Mouse (Mus musculus): ENCODE results near the gene C330021F23Rik. TPM values are rescaled to one million over a fixed set of nuclear protein-coding genes. Genes with fewer than 3 reads are reported as not detected.

C330021F23Rik gene
- polyA plus RNA-seq, 1 experiment from 2014 or later, result 0.70 TPM

GRCm38 (mm10) chr8:3598054-3598453, 30.3 kb downstream of the C330021F23Rik start:
- Histone ChIP-seq H3K9me3 (ENCODE audit: control insufficient read depth, low read length) (no peaks in the 10 kb centered on the region), H3K4me3 (replicated peaks; ENCODE audit: low read depth, low read length) (no peak overlapping the region), H3K4me2 (ENCODE audit: low read length) (no peak overlapping the region), H3K9ac (replicated peaks; ENCODE audit: low read length) (no peak overlapping the region), H3K36me3 (ENCODE audit: control insufficient read depth, insufficient read depth, low read length) (peaks cover 52% of the 10 kb centered on the region), H3K4me1 (ENCODE audit: control insufficient read depth, insufficient read depth, low read length) (no peaks in the 10 kb centered on the region), H3K27ac (replicated peaks; ENCODE audit: low read depth, low read length) (no peak overlapping the region), H3K27me3 (ENCODE audit: control insufficient read depth, insufficient read depth, low read length) (no peaks in the 10 kb centered on the region)
- WGBS, result 80% methylated on average over 3 of the region's 3 CpGs
- ATAC-seq (ENCODE audit: low FRiP score, low TSS enrichment), result no peak
- no peak for DNase-seq

GRCm38 (mm10) chr8:3599219-3599618, 31.4 kb downstream of the C330021F23Rik start:
- no peak overlapping the region for H3K9ac ChIP-seq (replicated peaks; ENCODE audit: low read length)
- ATAC-seq (ENCODE audit: low FRiP score, low TSS enrichment), result no peak
- WGBS, result 100% methylated on average over 1 of the region's 1 CpGs

GRCm38 (mm10) chr8:3600401-3600800, 32.6 kb downstream of the C330021F23Rik start:
- H3K9ac ChIP-seq (replicated peaks; ENCODE audit: low read length), result no peak overlapping the region
- H3K4me1 ChIP-seq (ENCODE audit: control insufficient read depth, insufficient read depth, low read length), result no peaks in the 10 kb centered on the region
- H3K4me2 ChIP-seq (ENCODE audit: low read length), result no peak overlapping the region
- H3K4me3 ChIP-seq (replicated peaks; ENCODE audit: low read depth, low read length), result no peak overlapping the region
- H3K9me3 ChIP-seq (ENCODE audit: control insufficient read depth, low read length), result no peaks in the 10 kb centered on the region
- H3K36me3 ChIP-seq (ENCODE audit: control insufficient read depth, insufficient read depth, low read length), result peaks cover 74% of the 10 kb centered on the region
- ATAC-seq (ENCODE audit: low FRiP score, low TSS enrichment), result no peak
- DNase-seq, result no peak
- WGBS, result 95% methylated on average over 6 of the region's 6 CpGs
- H3K27ac ChIP-seq (replicated peaks; ENCODE audit: low read depth, low read length), result no peak overlapping the region
- no peaks in the 10 kb centered on the region for H3K27me3 ChIP-seq (ENCODE audit: control insufficient read depth, insufficient read depth, low read length)

More at GRCm38 (mm10) chr8:3599219-3599618, 31.4 kb downstream of the C330021F23Rik start:
- no peaks in the 10 kb centered on the region for H3K27me3 ChIP-seq (ENCODE audit: control insufficient read depth, insufficient read depth, low read length)
- DNase-seq, result no peak
- H3K36me3 ChIP-seq (ENCODE audit: control insufficient read depth, insufficient read depth, low read length), result peaks cover 64% of the 10 kb centered on the region
- no peak overlapping the region for H3K27ac ChIP-seq (replicated peaks; ENCODE audit: low read depth, low read length)
- no peak overlapping the region for H3K4me3 ChIP-seq (replicated peaks; ENCODE audit: low read depth, low read length)
- no peaks in the 10 kb centered on the region for H3K9me3 ChIP-seq (ENCODE audit: control insufficient read depth, low read length)
- no peak overlapping the region for H3K4me2 ChIP-seq (ENCODE audit: low read length)
- H3K4me1 ChIP-seq (ENCODE audit: control insufficient read depth, insufficient read depth, low read length), result no peaks in the 10 kb centered on the region

- Histone ChIP-seq H3K4me2 (ENCODE audit: low read length) (no peak overlapping the region), H3K9ac (replicated peaks; ENCODE audit: low read length) (no peak overlapping the region), H3K4me3 (replicated peaks; ENCODE audit: low read depth, low read length) (no peak overlapping the region), H3K27ac (replicated peaks; ENCODE audit: low read depth, low read length) (no peak overlapping the region), H3K9me3 (ENCODE audit: control insufficient read depth, low read length) (no peaks in the 10 kb centered on the region), H3K36me3 (ENCODE audit: control insufficient read depth, insufficient read depth, low read length) (peaks cover 96% of the 10 kb centered on the region), H3K27me3 (ENCODE audit: control insufficient read depth, insufficient read depth, low read length) (no peaks in the 10 kb centered on the region), H3K4me1 (ENCODE audit: control insufficient read depth, insufficient read depth, low read length) (no peaks in the 10 kb centered on the region)
- DNase-seq, result no peak
- WGBS, result 84% methylated on average over 13 of the region's 13 CpGs
- ATAC-seq (ENCODE audit: low FRiP score, low TSS enrichment), result no peak
Observed at GRCm38 (mm10) chr8:3603439-3603838, 35.6 kb downstream of the C330021F23Rik start.

GRCm38 (mm10) chr8:3606593-3606992, 38.8 kb downstream of the C330021F23Rik start:
- DNase-seq, result no peak
- no peaks in the 10 kb centered on the region for H3K27me3 ChIP-seq (ENCODE audit: control insufficient read depth, insufficient read depth, low read length)
- 93% methylated on average over 16 of the region's 16 CpGs for WGBS
- no peak overlapping the region for H3K27ac ChIP-seq (replicated peaks; ENCODE audit: low read depth, low read length)
- no peak overlapping the region for H3K4me3 ChIP-seq (replicated peaks; ENCODE audit: low read depth, low read length)
- ATAC-seq (ENCODE audit: low FRiP score, low TSS enrichment), result no peak
- H3K4me1 ChIP-seq (ENCODE audit: control insufficient read depth, insufficient read depth, low read length), result no peaks in the 10 kb centered on the region
- no peaks in the 10 kb centered on the region for H3K9me3 ChIP-seq (ENCODE audit: control insufficient read depth, low read length)
- H3K9ac ChIP-seq (replicated peaks; ENCODE audit: low read length), result no peak overlapping the region
- no peak overlapping the region for H3K4me2 ChIP-seq (ENCODE audit: low read length)
- peaks cover 98% of the 10 kb centered on the region for H3K36me3 ChIP-seq (ENCODE audit: control insufficient read depth, insufficient read depth, low read length)

- DNase-seq, result no peak
- Histone ChIP-seq H3K4me3 (replicated peaks; ENCODE audit: low read depth, low read length) (no peak overlapping the region), H3K36me3 (ENCODE audit: control insufficient read depth, insufficient read depth, low read length) (peaks cover 98% of the 10 kb centered on the region), H3K9ac (replicated peaks; ENCODE audit: low read length) (no peak overlapping the region), H3K4me2 (ENCODE audit: low read length) (no peak overlapping the region), H3K4me1 (ENCODE audit: control insufficient read depth, insufficient read depth, low read length) (no peaks in the 10 kb centered on the region), H3K27me3 (ENCODE audit: control insufficient read depth, insufficient read depth, low read length) (no peaks in the 10 kb centered on the region), H3K9me3 (ENCODE audit: control insufficient read depth, low read length) (no peaks in the 10 kb centered on the region), H3K27ac (replicated peaks; ENCODE audit: low read depth, low read length) (no peak overlapping the region)
- 86% methylated on average over 7 of the region's 7 CpGs for WGBS
- no peak for ATAC-seq (ENCODE audit: low FRiP score, low TSS enrichment)
Observed at GRCm38 (mm10) chr8:3607822-3608221, 40.0 kb downstream of the C330021F23Rik start.

- ATAC-seq (ENCODE audit: low FRiP score, low TSS enrichment), result no peak
Observed at GRCm38 (mm10) chr8:3609046-3609815, 41.4 kb downstream of the C330021F23Rik start.

GRCm38 (mm10) chr8:3609816-3610150, 42.0 kb downstream of the C330021F23Rik start:
- no peak for ATAC-seq (ENCODE audit: low FRiP score, low TSS enrichment)
- no peaks in the 10 kb centered on the region for H3K4me1 ChIP-seq (ENCODE audit: control insufficient read depth, insufficient read depth, low read length)
- H3K27ac ChIP-seq (replicated peaks; ENCODE audit: low read depth, low read length), result no peak overlapping the region
- no peak overlapping the region for H3K4me3 ChIP-seq (replicated peaks; ENCODE audit: low read depth, low read length)
- no peak overlapping the region for H3K4me2 ChIP-seq (ENCODE audit: low read length)
- WGBS, result 87% methylated on average over 6 of the region's 6 CpGs
- no peaks in the 10 kb centered on the region for H3K9me3 ChIP-seq (ENCODE audit: control insufficient read depth, low read length)
- no peak overlapping the region for H3K9ac ChIP-seq (replicated peaks; ENCODE audit: low read length)
- H3K36me3 ChIP-seq (ENCODE audit: control insufficient read depth, insufficient read depth, low read length), result peaks cover 98% of the 10 kb centered on the region
- no peaks in the 10 kb centered on the region for H3K27me3 ChIP-seq (ENCODE audit: control insufficient read depth, insufficient read depth, low read length)
- DNase-seq, result no peak

More at GRCm38 (mm10) chr8:3609046-3609815, 41.4 kb downstream of the C330021F23Rik start:
- Histone ChIP-seq H3K27ac (replicated peaks; ENCODE audit: low read depth, low read length) (no peak overlapping the region), H3K4me1 (ENCODE audit: control insufficient read depth, insufficient read depth, low read length) (no peaks in the 10 kb centered on the region), H3K9me3 (ENCODE audit: control insufficient read depth, low read length) (no peaks in the 10 kb centered on the region), H3K27me3 (ENCODE audit: control insufficient read depth, insufficient read depth, low read length) (no peaks in the 10 kb centered on the region), H3K4me2 (ENCODE audit: low read length) (no peak overlapping the region), H3K36me3 (ENCODE audit: control insufficient read depth, insufficient read depth, low read length) (peaks cover 98% of the 10 kb centered on the region), H3K9ac (replicated peaks; ENCODE audit: low read length) (no peak overlapping the region), H3K4me3 (replicated peaks; ENCODE audit: low read depth, low read length) (no peak overlapping the region)
- WGBS, result 89% methylated on average over 12 of the region's 12 CpGs
- DNase-seq, result no peak
